Mouse (Mus musculus) ES-CJ7 (cell line): ENCODE measurements around the gene Apeh.
A peak's percentile ranks its signal among the peaks of the same experiment; 100 is the strongest.

Source experiments
- DNase-seq: peaks from one replicate; pipeline ENCODE4 v3.0.0; 2011; ENCODE audit warnings: low read depth, low spot score

Apeh gene

GRCm38 (mm10) chr9:108119891-108120411 is 25.5 kb upstream of the Apeh start:
- DNase-seq, result no peak

- DNase-seq, result no peak
These were observed 22.7 kb upstream of the Apeh start for GRCm38 (mm10) chr9:108117143-108117542.

- DNase-seq, result no peak
These were observed 21.1 kb upstream of the Apeh start for GRCm38 (mm10) chr9:108115290-108116077.

GRCm38 (mm10) chr9:108112719-108113340 is 18.4 kb upstream of the Apeh start:
- no peak for DNase-seq

GRCm38 (mm10) chr9:108111593-108112121 is 17.3 kb upstream of the Apeh start:
- DNase-seq, result no peak

- DNase-seq, result no peak
These were observed 16.7 kb upstream of the Apeh start for GRCm38 (mm10) chr9:108111101-108111592.

- DNase-seq, result no peak
These were observed 15.8 kb upstream of the Apeh start for GRCm38 (mm10) chr9:108110160-108110559.

GRCm38 (mm10) chr9:108107867-108108266 is 13.5 kb upstream of the Apeh start:
- no peak for DNase-seq

- DNase-seq, result peak; percentile 46
These were observed 11.7 kb upstream of the Apeh start for GRCm38 (mm10) chr9:108106090-108106489.

GRCm38 (mm10) chr9:108105549-108105863 is 11.1 kb upstream of the Apeh start:
- DNase-seq, result no peak

GRCm38 (mm10) chr9:108104766-108105548 is 10.6 kb upstream of the Apeh start:
- DNase-seq, result peak; percentile 77

- DNase-seq, result no peak
These were observed 5.2 kb upstream of the Apeh start for GRCm38 (mm10) chr9:108099619-108100018.

GRCm38 (mm10) chr9:108095949-108096712 is 1.7 kb upstream of the Apeh start:
- no peak for DNase-seq

GRCm38 (mm10) chr9:108095518-108095917 is 1.1 kb upstream of the Apeh start:
- peak; percentile 78 for DNase-seq

GRCm38 (mm10) chr9:108094998-108095411 is 599 bp upstream of the Apeh start:
- DNase-seq, result no peak

- no peak for DNase-seq
These were observed 820 bp downstream of the Apeh start for GRCm38 (mm10) chr9:108093586-108093985.

- DNase-seq, result no peak
These were observed 3.7 kb downstream of the Apeh start for GRCm38 (mm10) chr9:108090611-108091120.

- DNase-seq, result no peak
These were observed 9.1 kb downstream of the Apeh start for GRCm38 (mm10) chr9:108085261-108085660.

- no peak for DNase-seq
These were observed 10.8 kb downstream of the Apeh start for GRCm38 (mm10) chr9:108083561-108083960.

- DNase-seq, result no peak
These were observed 11.4 kb downstream of the Apeh start, which contains the start of gene Rnf123 for GRCm38 (mm10) chr9:108082988-108083431. Gene Rnf123 (minus strand): TSS chr9:108083346.

GRCm38 (mm10) chr9:108082549-108082948 is 11.9 kb downstream of the Apeh start:
- DNase-seq, result peak; percentile 41
